Mouse (Mus musculus) E14TG2a.4 (cell line): ENCODE measurements around the gene Slc4a4.

Experiments used
- CTCF ChIP-seq: conservative IDR thresholded peaks from 2 replicates; pipeline ENCODE4 v1.5.1; 2014; ENCODE audit warnings: low read length
- NANOG ChIP-seq: IDR thresholded peaks from 2 replicates; pipeline ENCODE4 v1.6.1; 2014; ENCODE audit warnings: borderline replicate concordance, low read length, mixed read lengths
- POU5F1 ChIP-seq: IDR thresholded peaks from 2 replicates; pipeline ENCODE4 v1.6.1; 2014; ENCODE audit warnings: low read length, borderline replicate concordance

DNA sequence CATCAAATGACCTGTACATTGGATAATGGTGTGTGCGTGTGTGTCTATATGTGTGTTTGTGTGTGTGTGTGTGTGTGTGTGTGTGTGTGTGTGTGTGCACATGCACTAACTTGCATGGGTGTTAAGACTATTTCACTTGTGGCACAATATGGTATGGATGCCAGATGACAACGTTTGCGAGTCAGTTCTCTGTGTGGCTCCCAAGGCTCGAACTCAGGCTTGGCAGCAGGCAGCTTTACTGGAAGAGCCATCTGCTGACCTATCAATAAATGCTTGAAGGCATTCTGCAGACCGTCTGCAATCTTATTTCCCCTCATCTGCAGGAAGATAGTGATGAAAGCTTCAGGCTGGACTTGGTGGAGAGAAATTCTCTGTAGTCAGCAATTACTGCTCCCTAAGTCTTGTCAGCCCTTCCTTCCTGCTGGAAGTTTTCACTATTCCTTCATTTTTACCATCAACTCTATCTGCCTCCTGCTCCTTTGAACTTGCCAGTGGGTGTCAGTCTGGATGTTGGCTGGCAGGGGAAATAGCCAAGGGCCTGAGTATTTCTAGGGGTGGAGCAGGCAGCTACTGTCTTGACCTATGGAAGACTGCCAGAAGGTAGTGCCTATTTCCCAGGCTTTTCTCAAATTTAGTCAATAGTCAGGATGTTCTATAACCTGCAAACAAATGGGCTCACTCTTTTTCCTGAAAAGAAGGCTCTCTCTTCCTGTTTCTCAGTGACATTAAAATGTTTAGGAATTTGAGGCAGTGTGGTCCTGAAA, 73.9 kb downstream of the Slc4a4 start:
- TF ChIP-seq CTCF (no peak), POU5F1 (no peak), NANOG (no peak)
